ENCODE assay signal across 8 mouse cellular contexts in the genomic region with DNA sequence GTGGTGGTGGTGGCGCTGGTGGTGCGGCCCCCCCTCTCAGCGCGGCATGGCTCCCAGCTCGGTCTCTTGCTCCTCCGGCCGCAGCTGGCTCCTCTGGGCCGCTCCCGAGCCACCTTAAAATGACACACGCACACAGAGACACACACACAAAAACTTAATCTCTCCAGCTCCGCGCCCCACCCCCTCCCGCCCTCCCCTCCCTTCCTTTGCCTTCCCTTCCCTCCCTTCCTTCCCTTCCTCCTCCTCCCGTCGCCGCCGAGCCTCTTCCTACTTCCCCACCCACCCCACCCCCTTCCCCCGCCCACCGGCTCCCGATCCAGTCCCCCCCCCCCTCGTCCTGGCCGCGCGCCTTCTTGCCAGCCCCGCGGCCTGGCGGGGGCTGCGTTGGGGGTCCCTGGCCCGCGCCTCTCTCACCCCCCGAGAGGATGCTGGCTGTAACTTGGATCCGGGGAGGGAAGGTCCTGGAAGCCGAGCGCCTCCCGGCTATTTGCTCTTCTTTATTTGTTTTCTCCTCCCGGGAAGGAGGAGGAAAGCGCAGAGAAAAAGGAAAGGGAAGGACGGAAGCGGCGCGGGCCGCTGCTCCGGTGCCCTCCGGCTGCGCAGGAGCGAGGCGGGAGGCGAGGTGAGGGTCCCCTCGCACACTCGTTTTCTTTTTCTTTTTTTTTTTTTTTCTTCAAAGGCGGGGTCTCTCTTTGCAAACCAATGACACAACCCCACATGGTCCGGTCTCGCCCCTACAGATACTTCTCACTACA. TPM values are rescaled to one million over a fixed set of nuclear protein-coding genes. Genes with fewer than 3 reads are reported as not detected.
A peak's percentile ranks its signal among the peaks of the same experiment; 100 is the strongest.
DNase-seq lines count a peak whose midpoint lies in the region; ATAC-seq and TF ChIP-seq lines count a peak whose summit lies in the region.

A gene (minus strand): TSS at position 107 of the 755 bp plus-strand sequence.

- H3K27ac ChIP-seq in hindbrain, embryonic 12.5 days, result peak within 1 kb of the TSS; percentile 99

- H3K9me3 ChIP-seq in hindbrain, embryonic 12.5 days (replicated peaks), result no peaks in the 10 kb centered on the region

- no peak for TF ChIP-seq CTCF in Patski (IDR thresholded peaks at IDR 0.05)

- H3K36me3 ChIP-seq in hindbrain, embryonic 12.5 days, result no peaks in the 10 kb centered on the region

- WGBS in hindbrain, embryonic 12.5 days, result under 1% methylated on average over 42 of the region's 53 CpGs

- H3K4me2 ChIP-seq in hindbrain, embryonic 12.5 days (replicated peaks), result peak within 1 kb of the TSS; percentile 99

- CTCF ChIA-PET in Patski (lab: Charles Lee), result no interaction called here

- peaks cover 28% of the 10 kb centered on the region for H3K4me1 ChIP-seq in hindbrain, embryonic 12.5 days

- H3K9ac ChIP-seq in hindbrain, embryonic 12.5 days, result peak within 1 kb of the TSS; percentile 97

- peak within 1 kb of the TSS; percentile 96 for H3K4me3 ChIP-seq in hindbrain, embryonic 12.5 days

- DNase-seq in Patski (ENCODE audit: low read depth, low spot score), result no peak
- peak; percentile 70 for DNase-seq in cerebellum, adult 11-12 months
- peak; percentile 85 for DNase-seq in forelimb bud, embryonic 11.5 days (ENCODE audit: low read depth, low spot score)
- peak in 1 of 2 experiments; percentile 46 for DNase-seq in layer of hippocampus, postnatal 25 days (ENCODE audit: extremely low spot score in 1 of 2, low spot score in 1 of 2)
- DNase-seq in lung, postnatal 14 days, result peak; percentile 71
- DNase-seq in retina, postnatal 1 day, result peak; percentile 89
- DNase-seq in thymus, postnatal 36 days, result no peak

- in situ Hi-C loops in Patski (cut with MboI; ENCODE audit: low pct_unique_long_range_greater_than_20kb), result no loop called here

- H3K27me3 ChIP-seq in Patski, result no peaks in the 10 kb centered on the region
- H3K27me3 ChIP-seq in hindbrain, embryonic 12.5 days, result peaks cover 13% of the 10 kb centered on the region

- ATAC-seq in Patski, result peak; percentile 32
- peak; percentile 75 for ATAC-seq in hindbrain, embryonic 12.5 days (ENCODE audit: low FRiP score)

- POLR2A ChIA-PET in Patski (lab: Charles Lee), result interaction anchor here (0.6 to 0.7 kb wide), 2 partner anchors 22 to 278 kb away, joined by 3 read pairs; no protein-coding TSS in a partner anchor

RNA-seq across cellular contexts. Expression of the gene that starts here (rescaled TPM):
- polyA plus RNA-seq in Patski (2021), result 48.8 TPM
- polyA plus RNA-seq in hindbrain, embryonic 12.5 days (2016; fragmentation: Nextera tagmentation; extraction: Ambion mirVana), result 79.0 and 81.1 TPM in 2 replicates
- total RNA-seq in layer of hippocampus, postnatal 25 days (2021), result 10 to 100 TPM; 43.7 to 44.3 TPM

Comparison
In these comparisons a context has a peak if more than half of its experiments do, and no peak if none do; other contexts are left out.
1. DNase-seq: peak in cerebellum, adult 11-12 months (single experiment), forelimb bud, embryonic 11.5 days (single experiment), lung, postnatal 14 days (single experiment) and retina, postnatal 1 day (single experiment); none in Patski (single experiment) and thymus, postnatal 36 days (0 of 2).